Mouse (Mus musculus): ENCODE results near the gene Tmem251. TPM values are rescaled to one million over a fixed set of nuclear protein-coding genes. Genes with fewer than 3 reads are reported as not detected.

The Tmem251 gene
- total RNA-seq, 2 experiments from 2014 or later, result 7.0 to 10.8 TPM

DNA sequence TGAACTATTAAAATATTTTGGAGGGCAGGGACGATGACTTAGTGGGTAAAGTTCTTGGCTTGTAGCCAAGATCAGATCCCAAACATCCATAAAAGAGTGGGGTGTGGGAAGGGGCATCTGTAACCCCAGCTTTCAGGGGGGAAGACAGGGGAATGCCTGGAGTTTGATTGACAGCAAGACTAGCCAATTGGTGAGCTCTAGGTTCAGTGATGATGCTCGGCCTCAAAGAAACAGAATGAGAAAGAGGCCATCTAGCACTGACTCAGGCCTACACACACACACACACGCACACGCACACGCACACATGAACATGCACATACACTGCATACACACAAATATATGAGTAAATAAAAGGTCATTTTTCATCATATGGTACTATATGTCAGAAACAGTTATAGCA is 33.7 kb upstream of the Tmem251 start:
- no peak for DNase-seq

DNA sequence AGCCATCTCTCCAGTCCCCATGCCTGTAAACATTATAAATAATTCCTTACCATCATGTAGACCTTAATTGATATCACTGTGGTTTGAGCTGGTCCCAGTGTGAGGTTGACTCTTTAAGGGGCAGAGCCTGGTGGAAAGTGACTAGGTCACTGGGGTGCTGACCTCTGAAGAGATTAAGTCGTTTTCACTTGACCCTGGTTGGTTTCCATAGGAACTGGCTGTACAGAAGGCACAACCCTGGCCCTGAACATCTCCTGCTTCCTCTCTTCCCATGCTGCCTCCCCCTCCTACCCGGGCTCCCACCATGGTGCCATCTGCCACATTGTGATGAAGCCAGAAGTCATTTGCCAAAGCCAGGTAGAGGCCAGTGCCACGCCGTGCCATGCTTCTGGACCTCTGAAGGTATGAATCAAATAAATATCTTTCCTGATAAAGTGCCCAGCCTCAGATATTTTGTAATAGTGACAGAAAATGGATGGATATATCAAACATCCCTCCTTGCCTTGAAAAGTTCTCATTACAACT is 32.6 kb upstream of the Tmem251 start:
- no peak for DNase-seq

DNA sequence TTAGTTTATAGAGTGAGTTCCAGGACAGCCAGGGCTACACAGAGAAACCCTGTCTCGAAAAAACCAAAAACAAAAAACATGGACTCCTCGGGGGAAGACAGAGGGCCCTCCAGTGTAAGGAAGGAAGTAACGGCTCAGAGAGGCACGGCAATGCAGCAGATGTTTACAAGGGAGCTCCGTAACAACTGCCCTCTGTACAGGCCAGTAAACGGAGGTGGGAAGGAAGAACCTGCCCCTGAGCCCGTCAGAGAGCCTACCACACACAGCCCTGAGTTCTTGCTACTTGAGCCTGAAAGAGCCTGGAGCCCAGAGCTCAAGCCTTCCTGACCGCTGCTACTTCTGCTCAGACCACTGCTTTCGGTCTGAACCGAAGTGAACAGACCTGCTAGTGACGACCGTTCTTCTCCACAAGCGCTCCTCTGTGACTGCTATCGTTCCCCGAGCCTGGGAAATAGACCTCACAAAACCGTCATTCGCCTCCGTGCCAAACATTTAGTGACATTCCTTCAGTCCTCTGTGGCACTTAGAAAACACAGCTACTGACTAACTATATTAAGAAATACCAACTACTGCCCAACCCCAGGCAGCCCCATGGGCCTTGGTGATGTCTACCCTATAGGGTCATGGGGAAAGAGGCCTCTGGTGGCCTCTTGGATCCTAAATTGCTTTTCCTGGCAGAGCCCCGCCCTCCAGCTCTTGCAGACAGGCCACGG is 30.3 kb upstream of the Tmem251 start:
- no peak for DNase-seq

GRCm38 (mm10) chr12:102714116-102714515 is 29.4 kb upstream of the Tmem251 start:
- no peak for DNase-seq

- no peak for DNase-seq
Measured at GRCm38 (mm10) chr12:102714654-102715395, 28.7 kb upstream of the Tmem251 start.

GRCm38 (mm10) chr12:102719552-102720315 is 23.8 kb upstream of the Tmem251 start:
- DNase-seq, result no peak

- DNase-seq, result no peak
Measured at GRCm38 (mm10) chr12:102722451-102722850, 21.1 kb upstream of the Tmem251 start.

- DNase-seq, result no peak
Measured at GRCm38 (mm10) chr12:102722966-102723365, 20.6 kb upstream of the Tmem251 start.

- DNase-seq, result no peak
Measured at GRCm38 (mm10) chr12:102723861-102724260, 19.7 kb upstream of the Tmem251 start.

DNA sequence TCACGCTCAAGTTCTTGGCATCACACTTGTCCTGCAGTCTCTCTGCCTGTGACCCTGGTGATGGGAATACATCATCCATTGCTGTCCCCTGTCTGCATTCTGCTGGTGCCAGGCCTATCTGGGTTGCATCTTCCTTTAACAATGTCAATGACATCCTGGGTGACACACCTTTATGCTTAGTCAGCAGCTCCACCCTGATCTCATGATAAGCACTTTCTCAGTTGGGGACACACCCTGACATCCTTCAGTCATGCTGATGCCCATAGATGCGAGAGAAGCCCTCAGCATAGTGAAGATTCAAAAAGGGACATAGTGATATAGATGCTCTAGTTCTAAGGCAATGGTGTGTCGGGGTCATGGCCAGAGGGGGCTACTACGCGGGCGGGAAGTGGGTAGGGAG is 18.4 kb upstream of the Tmem251 start:
- no peak for DNase-seq

GRCm38 (mm10) chr12:102725761-102726175 is 17.8 kb upstream of the Tmem251 start:
- peak; percentile 74 to 83 for DNase-seq

DNA sequence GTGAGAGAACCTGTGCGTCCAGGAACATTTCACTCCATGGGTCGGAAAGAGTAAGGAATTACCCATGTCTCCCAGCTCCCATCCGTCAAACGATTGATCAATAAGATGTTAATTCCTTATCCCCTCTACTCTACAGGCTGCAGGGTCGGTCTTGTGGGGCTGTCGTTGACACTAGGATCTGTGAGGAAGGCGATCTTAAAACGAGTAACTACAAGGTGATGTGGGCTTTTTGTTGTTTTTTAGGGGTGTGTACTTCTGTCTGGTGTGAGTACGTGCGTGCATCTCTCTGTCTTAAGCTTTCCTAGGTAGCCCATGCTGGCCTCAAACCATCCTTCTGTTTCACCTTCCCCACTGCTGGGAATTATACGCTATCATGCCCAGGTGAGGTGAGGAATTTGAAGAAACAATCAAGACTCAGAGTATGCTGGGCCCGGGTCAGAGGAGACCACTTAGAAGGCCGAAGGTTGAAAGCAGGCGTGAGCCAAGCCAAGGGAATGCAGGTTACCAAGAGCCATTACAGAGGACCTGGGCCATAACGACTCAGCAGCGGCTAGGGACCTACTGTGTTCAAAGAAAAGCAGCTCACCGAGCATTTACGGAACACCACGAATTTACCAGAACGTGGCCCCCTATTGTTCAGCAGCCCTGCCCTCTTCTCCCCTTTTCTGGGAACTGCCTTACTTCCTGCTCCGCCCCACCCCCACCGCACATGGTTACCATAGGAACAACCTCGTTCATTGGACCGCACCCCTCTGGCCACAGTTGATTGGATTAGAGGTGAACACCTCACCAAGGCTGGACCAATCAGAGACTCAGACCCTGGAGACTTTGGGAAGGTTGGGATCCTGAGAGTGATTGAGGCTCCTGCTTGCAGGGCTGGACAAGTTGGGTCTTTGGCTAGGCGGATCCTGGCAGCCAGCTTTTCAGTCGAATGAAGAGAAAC is 13.4 kb upstream of the Tmem251 start:
- DNase-seq, result peak; percentile 53 to 66

DNA sequence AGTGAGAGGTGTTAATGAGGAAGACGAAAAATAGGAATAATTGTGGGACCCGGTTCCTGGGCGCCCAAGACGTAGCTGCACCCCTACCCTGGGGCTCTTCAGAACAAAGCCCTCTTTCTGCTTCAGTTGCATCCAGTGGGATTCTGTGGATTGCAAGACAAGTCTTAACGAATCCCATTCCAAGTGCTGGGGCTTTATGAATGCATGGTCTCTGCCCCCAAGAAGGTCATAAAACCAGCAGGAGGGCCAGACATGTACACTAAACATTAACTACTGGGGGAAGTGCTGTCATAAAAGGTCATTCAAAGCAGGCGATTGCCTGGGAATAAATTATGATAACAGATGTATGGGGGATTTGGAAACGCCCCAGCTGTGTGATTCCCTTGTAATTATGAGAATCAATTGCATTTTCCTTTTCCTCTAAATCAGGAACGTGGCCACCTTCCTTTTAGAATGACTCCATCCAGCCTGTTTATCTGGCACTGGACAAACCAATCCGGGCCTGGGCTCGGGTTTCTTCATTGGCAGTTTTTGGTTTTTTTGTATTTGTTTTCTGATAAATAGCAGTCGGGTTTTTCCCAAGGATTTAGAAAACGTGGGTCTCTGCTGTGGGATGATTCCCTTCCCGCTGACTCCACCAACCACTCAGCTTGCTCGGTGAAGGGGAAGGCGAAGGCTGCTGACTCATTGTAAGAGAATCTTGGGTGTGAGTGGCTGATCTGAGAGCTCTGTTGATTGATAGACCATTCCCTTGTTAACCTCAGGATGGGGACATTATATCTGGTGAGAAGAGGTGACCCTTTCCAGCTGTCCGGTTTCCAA is 12.6 kb upstream of the Tmem251 start:
- peak; percentile 56 to 64 for DNase-seq

- DNase-seq, result peak; percentile 61 to 77
Measured at GRCm38 (mm10) chr12:102733381-102733780, 10.2 kb upstream of the Tmem251 start.

DNA sequence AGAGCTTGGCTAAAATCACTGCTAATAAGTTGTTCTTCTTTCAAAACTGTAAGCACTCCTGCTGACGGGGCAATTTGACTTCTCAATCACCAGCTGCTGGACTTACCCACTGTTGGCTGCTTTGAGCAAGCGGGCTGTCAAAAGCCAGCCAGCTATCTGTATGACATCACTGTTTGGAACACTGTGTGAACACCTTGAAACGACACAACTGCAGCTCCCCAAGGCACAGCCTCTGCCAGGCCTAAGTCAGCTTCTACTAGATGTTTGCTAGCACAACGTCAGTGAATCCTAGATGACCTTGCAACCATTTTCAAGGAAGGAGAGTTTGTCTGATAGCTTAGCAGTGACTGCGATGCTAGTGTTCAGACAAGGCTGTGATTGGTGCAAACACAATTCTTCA is 4.5 kb upstream of the Tmem251 start:
- DNase-seq, result peak in 1 of 2 experiments; percentile 4

GRCm38 (mm10) chr12:102740285-102740684 is 3.3 kb upstream of the Tmem251 start:
- peak in 1 of 2 experiments; percentile 10 for DNase-seq

GRCm38 (mm10) chr12:102742056-102742455 is 1.5 kb upstream of the Tmem251 start:
- DNase-seq, result no peak

- no peak for DNase-seq
Measured at GRCm38 (mm10) chr12:102743036-102743588, 450 bp upstream of the Tmem251 start.

DNA sequence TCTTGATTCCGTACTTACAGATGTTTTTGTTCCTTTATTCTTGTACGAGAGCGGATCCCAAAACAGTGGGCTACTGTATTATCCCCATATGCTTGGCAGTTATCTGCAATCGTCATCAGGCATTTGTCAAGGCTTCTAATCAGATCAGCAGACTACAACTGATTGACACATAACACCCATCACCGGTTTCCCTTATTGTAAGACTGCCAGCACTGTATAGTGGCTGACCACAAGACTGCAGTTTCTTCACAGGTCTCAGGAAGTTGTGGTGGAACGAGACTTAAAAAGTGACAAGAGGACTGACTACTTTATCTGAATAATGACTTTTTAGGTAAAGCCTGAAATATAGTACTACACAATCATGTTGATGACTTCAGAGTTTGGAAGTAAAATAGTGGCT is 1.3 kb downstream of the Tmem251 start:
- no peak for DNase-seq

DNA sequence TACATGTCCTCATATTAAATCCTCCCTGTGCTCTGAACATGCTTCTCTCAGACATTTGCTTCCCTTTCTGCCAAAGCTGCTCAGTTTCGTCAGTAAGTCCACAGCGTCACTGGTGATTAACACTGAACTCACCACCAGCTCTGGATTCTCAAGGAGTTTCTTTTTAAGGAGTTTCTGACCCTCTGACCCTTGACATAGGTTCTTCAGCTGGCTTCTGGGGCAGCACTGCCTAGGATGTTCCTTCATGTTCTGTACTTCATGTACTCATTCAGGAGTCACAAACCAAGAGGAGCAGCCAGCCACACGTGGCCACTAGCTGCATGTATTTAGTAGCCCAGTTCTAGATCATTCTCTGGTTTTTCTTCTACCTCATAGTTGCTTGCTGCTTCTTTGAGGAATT is 4.7 kb downstream of the Tmem251 start:
- DNase-seq, result no peak
